Mouse (Mus musculus): ENCODE results near the gene Prdx2.

- TF ChIP-seq CTCF (IDR thresholded peaks at IDR 0.05; ENCODE audit: extremely low read depth, insufficient read depth, insufficient read length, insufficient replicate concordance) (no peak), POLR2A (IDR thresholded peaks at IDR 0.05; ENCODE audit: low read depth, low read length) (no peak)
These were observed 2.8 kb upstream of the Prdx2 start for GRCm38 (mm10) chr8:84966603-84967002.

Data from spleen, adult 2 months (tissue).